Mouse (Mus musculus): ENCODE measurements at regions not wholly inside any gene's neighbourhood (a gene's known extent, or its start where the extent isn't known, plus 50 kb on each side); places are given as distances from the start of the nearest gene placed in this dataset.

DNA sequence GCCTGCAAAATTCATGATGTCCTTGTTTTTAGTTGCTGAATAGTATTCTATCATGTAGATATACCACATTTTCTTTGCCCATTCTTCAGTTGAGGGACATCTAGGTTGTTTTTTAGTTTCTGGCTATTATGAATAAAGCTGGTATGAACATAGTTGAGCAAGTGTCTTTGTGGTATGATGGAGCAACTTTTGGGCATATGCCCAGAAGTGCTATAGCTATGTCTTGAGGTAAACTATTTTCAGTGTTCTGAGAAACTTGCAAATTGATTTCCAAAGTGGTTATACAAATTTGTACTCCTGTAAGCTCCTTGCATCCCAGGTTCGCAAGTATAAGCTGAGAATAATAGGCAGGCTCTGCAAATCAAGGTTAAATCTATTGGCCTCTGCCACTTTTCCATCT, 473.8 kb upstream of the Zeb2 start:
- no peak for DNase-seq

DNA sequence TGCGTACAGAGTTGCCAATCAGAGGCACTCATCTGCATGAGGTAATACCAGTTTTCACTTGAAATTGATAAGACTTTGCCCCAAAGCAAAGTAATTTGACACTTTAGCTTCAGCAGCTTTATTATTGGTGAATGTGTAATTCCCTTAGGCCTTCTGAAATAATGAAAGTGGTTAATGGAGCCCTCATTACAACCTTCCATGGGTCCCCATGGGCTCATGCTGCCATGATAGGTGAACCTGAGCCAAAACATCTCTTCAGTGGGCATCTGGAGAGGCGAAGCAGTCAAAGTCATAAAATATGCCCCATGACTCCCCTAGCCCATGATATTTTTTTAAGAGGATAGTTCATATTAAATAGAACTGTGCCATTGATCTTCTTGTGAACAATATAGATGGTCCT, 471.1 kb upstream of the Zeb2 start:
- DNase-seq, result no peak

DNA sequence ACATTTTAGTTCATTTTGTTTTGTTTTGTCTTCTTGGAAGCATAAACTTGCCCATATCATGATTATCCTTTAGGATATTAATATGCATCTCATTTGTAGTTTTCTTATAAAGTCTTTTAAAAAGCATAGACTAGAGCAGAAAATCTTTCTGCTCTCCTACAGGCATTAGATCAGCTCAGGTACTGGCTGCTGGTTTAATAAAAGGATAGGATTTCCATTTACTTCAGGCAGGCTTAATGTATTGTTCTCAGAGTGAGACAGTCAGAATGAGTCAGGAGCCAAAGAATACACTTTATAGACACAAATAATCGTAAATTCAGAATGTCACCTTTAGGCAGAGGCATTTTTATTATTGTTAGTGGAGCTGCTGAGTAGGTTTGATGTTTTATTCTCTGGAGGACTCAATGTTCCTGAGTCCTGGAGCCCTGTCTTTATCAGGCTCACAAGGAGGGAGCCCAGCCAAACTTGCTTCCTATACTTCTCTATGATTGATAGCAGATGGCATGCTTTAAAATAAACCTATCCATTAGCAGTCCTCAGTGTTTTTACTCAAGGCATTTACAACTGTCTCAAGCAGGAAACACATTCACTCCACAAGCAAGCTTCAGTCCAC, 469.5 kb upstream of the Zeb2 start:
- no peak for DNase-seq

DNA sequence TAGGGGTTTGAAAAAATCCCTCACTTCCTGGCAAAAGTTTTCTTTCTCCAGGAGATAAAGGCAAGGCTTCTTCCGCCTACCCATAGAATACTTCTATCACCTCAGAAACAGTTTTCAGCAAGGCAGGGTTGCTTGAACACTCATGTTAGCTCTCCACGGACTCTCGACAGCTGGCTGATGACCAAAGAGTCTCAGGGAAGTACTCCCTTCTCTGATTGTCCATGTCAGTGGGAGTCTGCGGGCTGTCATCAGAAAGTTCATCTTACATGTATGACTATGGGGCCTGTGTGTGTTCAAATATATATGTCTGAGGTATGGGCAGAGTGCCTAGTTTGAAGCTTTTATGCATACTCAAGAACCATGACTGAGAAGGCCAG, 464.3 kb upstream of the Zeb2 start:
- DNase-seq, result no peak

DNA sequence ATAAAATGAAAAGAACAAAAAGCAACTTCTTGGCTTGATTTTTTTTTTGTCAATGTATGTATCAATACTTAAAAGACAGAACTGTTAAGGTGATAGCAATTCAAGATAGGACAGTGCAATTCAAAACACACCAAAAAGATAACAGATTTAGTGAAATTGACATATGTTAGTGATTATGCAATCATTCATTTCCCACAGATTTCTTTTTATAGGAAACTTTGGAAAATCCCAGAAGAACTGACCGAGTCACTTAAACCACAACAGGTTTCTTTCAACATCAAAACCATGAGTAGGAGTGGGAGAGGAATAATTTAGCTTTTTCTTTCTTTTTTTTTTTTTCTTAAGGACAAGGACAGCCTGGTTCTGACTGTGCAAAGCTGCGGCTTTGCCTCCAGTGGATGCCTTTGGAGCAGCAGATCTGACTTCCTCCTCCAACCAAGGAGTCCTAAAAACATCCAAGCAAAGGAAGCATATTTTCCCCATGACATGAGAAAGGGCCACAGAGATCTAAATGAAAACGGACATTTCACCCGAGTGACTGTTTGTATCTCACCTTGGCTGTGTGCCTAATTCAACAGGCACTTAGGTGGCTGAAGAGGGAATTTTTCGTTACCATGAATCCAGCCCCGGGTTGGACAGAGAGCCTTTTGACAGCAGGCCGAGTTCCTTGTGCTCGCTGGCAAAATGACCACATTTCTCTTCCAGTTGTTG, 463.8 kb upstream of the Zeb2 start:
- no peak for DNase-seq

DNA sequence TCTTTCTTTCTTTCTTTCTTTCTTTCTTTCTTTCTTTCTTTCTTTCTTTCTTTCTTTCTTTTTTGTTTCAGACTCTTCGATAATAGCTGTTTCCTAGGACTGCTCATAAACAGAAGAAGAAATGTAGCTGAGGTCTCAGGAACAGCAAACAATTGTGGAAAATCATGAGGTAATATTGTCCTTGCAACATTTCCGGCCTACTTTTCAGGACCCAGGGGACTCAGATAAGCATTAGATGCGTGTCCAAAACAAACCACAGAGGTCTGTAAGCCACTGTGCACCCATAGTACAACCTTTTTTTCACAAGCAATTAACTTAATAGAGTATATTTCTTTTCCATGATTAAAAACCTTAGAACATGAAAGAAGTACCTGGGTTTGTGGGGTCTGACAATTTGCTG, 455.7 kb upstream of the Zeb2 start:
- DNase-seq, result no peak

DNA sequence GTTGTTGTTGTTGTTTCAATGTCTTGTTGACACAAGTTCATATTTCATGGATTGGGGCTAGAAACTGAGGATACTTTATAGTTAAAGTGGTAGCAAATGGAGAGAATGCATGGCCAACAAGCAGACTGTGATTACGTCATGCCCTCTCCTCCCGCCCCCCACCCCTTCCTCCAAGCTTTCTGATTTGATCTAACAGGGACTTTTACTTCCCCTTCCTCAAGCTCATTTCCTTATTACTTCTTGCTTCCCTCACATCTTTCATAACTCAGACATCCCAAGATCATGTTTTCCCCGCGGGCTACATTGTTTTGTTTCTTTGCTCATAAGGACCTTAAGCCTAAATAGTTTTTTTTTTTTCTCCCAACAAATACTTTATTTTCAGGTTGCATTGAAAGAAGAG, 437.5 kb upstream of the Zeb2 start:
- no peak for DNase-seq

DNA sequence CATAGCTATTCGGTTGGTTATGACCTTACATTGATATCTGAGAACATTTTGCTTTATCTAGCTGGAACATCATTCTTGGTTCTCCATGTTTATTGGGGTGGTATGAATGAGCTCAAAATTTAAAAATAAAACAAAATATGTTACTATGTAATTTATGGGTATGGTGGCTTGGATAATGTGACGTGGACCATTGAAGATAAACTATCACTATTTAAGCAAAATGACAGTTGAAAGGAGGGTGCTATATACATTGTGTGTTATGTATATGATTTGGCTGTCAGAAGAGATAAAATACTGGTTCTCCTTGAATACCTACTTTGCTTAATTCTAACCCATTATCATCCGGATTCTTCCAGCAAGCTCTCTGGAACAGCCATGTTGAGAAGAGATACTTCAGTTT, 424.2 kb upstream of the Zeb2 start:
- DNase-seq, result no peak

DNA sequence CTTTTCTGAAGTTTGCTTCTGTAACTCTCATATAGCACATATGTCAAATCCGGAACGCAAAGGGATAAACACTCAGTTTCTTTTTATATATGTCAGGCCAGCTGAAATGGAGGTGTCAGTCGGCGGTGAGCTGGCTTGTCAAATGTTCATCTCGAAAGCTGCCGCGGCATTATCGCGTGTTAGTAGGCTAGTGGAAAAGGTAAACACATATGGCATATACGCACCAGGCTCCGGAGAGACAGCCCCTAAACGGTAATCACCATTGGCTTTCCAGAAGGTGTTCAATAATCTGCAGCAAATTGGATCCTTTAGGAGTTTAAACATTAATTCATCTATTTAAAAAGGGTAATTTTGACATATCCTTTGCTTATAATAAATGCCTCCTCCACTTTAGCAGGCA, 421.8 kb upstream of the Zeb2 start:
- DNase-seq, result no peak

DNA sequence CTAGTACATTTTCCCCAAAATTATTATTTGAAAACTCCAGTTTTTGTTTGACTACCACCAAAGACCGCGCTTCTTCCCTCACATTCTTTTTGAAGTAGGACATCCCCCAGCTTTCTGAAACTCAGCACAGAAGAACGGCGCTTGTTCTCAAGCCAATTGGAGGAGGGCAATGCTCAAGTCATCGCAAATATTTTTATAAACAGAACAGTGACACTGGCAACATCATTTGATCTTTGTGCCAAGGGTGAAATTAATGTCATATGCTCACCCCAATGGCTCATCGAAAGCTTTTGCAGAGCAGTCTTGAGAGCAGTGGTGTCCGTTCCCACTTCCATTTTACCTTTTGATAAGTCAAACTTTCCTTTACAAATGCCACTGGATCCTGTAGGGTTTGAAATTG, 420.5 kb upstream of the Zeb2 start:
- DNase-seq, result no peak

DNA sequence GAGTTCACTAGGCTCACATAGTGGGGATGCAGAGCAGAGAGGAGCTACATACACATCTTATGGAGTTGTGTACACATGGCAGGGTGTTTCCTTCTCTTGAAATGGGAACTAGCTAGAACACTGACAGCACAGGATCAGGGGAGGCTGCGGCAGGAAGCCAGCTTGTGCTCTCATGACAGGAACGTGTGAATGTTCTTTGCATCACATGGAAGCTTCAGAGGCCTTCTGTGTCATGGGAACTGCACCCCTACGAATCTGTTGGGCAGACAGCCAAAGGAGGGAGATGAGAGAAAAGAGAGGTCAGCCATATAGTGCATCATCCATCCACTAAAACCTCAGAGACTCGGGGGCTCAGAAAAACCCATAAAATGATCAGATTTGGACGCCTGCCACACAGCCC, 417.6 kb upstream of the Zeb2 start:
- DNase-seq, result no peak

DNA sequence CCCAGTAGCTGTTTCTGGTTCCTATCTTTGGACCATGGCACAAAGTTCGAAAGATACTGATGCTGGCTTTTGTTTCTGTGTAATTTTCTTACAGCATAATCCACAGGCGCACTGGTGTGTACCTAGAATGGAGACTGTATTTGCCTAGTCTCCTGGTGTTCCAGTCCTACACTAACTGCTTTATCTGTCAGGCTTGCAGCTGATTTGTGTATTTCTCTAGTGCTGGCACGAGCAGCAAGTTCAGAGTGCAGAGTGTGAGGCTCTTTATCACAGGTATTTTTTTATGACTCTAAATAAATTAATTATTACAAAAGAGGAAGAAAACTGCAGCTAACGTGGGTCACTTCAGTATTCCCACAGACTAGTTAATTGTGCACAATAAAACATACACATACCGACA, 405.1 kb upstream of the Zeb2 start:
- DNase-seq, result no peak

DNA sequence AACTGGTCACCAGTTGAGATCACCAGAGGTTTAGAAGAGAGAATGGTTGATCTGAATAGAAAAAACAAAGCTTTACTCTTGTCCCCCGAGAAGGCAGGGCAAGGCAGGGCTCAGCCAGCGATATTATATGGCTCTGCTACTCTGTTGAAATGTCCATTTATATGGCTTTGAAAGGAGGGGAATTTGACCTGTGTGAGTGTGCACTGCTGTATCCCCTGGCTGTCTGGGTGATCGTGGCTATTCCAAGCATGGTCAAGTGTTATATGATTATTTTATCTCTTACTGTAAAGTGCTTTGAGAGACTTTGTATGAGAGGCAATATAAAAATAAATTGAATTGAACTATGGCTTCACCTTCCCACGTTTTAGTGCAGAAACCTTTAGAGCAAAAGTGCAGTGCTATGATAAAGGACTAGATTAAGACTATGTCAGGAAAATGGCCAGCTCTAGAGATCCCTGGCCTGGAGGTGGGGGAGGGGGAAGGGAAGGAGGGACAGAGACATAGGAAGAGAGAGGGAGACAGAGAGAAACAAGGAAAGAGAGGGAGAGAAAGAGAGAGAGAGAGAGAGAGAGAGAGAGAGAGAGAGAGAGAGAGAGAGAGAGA, 402.5 kb upstream of the Zeb2 start:
- no peak for DNase-seq

DNA sequence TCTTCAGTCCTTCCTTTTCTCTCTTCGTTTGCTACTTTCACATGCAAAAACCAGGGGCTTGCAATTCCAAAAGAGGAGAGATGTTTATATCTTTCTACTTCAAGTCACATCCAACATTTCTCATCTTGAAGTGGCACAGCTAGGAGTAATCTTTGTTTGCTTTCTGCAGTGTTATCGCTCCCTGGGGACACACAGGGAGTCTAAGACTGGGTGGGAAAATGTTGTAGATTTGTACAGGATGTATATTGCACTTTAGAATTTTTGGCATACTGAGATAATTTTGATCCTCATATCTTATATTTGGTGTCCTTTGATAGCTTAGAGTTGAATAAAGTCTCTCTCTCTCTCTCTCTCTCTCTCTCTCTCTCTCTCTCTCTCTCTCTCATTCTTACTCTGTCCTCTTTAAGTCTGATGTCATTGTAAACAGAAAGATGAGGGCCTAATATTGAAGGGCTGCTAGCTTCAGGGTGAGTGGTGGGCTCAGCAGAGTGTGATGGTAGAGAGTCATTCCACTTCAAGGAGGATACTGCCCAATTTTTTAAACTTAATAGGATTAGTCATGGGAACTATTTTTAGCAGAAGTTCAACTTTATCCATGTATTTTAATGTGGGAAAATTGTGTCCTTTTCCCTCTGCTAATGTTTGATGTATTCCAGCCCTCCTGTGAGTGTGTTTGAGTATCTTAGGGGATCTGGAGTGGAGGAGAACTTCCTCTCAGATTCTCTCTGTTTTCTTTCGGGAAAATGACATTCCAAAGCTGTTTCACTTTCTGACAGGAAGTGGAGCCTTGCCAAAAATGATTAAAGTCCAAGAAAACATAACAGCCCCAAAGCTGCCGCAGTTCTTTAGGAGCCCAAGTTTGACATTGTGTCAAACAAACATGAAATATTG, 397.3 kb upstream of the Zeb2 start:
- DNase-seq, result peak; percentile 24

DNA sequence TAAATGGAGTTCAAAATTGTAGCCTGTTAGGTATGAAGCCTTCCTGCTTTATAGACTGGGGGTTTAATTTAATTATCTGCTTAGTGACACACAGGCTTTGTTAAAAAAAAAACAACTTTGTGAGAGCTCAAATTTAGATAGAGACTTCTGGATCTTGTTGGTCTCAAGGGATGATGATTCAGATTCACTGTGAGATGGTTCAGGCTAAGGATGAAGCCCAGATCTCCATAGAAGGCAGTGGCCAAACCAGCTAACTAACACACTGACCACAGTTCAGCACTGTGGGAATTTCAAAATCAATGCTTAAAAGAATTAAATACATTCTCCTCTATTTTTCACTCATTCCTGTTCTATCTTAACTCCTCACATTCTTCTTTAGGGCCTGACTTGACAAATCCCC, 395.7 kb upstream of the Zeb2 start:
- no peak for DNase-seq

DNA sequence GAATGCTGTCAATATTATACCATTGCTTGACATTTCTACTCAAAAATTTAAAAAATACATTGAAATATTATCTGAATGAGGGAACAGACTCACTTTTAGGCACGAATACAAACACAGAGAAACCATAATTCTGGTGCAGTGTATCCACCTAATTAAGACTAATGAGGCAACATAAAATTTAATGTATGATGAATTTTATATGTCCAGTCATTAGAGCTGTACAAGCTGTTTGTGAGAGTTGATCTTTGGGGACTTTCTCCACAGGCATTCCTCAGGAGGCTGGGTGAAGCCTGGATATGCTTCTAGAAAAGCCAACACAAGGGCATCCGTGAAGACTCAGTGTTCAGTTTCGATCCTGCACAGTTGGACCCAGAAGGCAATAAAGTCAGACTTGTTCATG, 394.6 kb upstream of the Zeb2 start:
- DNase-seq, result no peak

DNA sequence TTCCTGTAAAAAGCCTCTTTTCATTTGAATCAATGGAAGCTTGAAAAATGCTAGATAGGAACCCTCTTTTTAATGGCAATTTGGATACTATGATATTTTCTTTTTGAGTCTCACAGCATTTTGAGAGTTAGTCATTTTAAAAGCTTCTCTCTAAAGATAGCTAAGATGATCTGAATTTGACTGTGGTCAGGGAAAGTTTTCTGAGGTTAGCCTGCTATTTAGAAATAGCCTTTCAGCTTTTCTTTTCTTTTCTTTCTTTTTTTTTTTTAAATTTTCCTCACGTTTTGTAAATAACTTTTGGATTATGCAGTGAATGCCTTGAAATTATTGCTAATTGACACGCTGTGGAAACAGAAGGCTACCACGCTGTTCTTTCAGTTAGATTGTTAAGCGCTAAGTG, 387.3 kb upstream of the Zeb2 start:
- DNase-seq, result no peak

DNA sequence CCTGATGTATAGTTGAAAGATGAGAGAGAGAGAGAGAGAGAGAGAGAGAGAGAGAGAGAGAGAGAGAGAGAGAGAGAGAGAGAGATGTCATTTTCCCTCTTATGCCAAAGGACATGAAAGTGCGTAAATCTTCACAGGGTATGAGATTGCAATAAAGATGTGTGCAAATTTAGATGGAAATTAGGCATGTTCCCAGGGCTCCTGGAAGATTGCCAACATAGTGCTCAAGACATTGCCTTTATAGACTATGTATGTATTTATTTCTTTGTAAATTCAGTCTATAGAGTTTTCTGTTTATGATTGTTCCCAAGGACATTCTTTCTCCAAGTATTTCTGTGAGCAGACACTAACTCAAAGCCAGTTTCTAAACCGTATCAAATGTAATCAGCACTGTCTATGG, 376.5 kb upstream of the Zeb2 start:
- no peak for DNase-seq

DNA sequence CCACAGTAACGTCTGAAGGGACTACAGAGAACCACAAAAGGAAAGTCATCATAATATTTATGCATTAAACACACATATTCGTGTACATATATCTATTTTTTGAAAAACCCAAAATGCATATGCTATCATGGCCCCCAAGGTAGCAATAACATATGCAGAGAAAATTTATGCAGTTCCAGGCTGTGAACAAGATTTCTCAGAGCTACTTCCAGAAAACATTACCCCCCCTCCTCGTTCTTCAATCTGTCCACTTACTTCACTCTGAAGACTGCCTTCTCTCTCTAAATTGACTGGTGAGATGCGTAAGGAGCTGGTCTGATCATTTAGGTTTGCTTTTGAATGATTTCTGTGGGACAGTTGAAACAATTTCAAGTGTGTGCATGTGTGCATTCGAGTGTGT, 369.3 kb upstream of the Zeb2 start:
- DNase-seq, result no peak

DNA sequence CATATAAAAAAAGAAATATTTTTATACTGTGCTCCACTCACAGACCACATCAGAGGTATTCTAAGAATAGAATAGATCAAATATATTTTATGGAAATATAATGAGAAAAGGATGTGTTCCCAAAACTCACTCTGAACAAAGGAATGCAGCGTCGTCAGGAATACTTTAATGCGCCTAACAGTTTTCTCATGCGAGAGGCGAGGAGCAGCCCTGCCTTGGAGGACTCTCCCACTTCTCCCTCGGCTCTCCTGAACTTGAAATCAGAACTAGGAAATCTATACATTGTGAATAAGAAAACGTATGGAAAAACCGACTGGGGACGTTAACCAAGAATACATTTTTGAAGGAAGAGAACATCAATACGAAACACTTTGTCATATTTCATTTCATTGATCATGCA, 368.3 kb upstream of the Zeb2 start:
- no peak for DNase-seq

DNA sequence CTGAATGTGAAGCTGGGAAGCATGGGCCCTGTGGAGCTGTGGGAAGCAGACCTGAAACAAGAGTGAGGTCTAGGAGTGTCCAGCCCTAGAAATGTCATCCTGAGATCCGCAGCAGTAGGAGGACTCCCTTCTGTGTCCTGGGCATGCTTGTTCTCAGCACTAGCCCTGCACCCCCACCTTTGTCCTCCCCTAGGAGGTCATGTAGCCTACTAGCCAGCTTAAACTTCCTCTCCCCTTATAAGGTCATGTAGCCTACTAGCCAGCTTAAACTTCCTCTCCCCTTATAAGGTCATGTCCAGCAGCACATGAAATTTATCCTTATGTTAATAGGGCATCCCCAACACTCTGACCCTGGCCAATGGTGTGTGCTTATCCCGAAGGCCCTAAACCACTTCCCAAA, 363.5 kb upstream of the Zeb2 start:
- no peak for DNase-seq

DNA sequence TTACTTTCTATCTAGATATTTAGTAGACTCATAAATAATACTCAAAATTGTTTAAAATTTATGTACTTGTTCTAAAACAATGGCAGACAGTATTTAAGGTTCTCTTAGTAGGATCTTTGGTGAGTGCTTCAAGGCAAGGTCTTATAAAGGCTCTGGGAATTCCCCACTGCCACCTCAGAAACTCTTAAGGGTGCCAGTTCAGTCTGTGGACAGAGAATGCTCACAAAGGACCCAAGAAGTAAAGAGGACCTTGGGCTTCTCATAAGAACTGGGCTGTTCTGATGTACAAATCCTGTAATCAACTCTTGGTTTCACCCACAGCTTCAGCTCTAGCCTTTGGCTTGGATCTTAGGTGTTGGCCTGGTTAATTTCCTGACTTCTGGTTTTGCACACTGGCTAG, 358.8 kb upstream of the Zeb2 start:
- no peak for DNase-seq

DNA sequence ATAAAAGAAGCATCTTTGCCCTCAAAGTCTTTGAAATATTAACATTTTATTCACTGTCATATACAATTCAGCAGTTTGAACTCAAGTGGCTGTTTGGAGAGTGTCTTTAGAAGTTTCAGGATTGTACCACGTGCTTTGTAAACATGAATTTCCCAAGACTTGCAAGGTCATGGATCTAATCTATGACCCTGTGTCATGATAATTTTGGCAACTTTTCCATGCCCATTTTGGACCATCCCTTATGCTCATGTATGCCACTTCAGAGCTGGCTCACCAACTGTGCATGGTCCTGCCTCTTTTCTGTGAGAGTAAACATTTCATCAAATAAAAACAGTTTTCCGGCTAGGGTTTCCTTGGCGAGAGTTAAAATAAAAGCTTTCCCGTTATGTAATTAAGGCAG, 347.1 kb upstream of the Zeb2 start:
- DNase-seq, result no peak

DNA sequence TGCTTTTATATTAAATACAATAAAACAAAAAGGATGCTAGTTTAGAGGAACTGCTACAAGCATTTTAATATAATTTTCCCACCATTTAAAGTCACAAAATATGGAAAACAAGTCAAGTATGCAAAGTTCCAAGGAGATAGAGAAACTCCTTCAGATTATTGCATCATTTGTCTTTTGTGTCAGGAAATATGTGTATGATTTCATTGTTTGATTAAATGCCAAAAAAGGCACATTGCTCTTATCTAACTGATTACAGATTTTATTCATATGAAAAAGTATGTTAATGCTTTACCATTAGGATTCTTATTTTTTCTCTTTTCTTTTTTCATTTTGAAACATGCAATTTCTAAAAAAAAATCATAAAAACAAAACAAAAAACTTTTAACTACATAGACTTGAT, 342.2 kb upstream of the Zeb2 start:
- no peak for DNase-seq

Measured in kidney, adult 11 months (tissue).